23 mouse cellular contexts compared by ENCODE assay signal in genomic region chr6:8227035-8227434, GRCm38 (mm10). TPM values are rescaled to one million over a fixed set of nuclear protein-coding genes. Genes with fewer than 3 reads are reported as not detected.
"Had no signal": no experiment of that assay in that cellular context is flagged by ENCODE, and none has a peak within 500 bp of the region (broad histone marks: within the 10 kb centered on the region; RNA-seq: fewer than 3 reads in every experiment).

No protein-coding gene starts in this region.

- H3K27me3 ChIP-seq: liver, embryonic 13.5 days; midbrain, embryonic 15.5 days; neural tube, embryonic 12.5 days; neural tube, embryonic 15.5 days had no signal

- H3K4me3 ChIP-seq: left cerebral cortex, adult 2 months; liver, embryonic 13.5 days; midbrain, embryonic 15.5 days; neural tube, embryonic 12.5 days; neural tube, embryonic 15.5 days had no signal

- H3K9ac ChIP-seq: liver, embryonic 13.5 days; midbrain, embryonic 15.5 days; neural tube, embryonic 12.5 days; neural tube, embryonic 15.5 days had no signal

- H3K4me2 ChIP-seq: liver, embryonic 13.5 days; midbrain, embryonic 11.5 days; midbrain, embryonic 15.5 days; neural tube, embryonic 12.5 days; neural tube, embryonic 15.5 days had no signal

- H3K9me3 ChIP-seq: liver, embryonic 13.5 days; midbrain, embryonic 15.5 days; neural tube, embryonic 12.5 days; neural tube, embryonic 15.5 days had no signal

- DNase-seq: kidney, adult 18-20 months; kidney, adult 9 months; kidney, postnatal 14 days; kidney, postnatal 4 days; liver, embryonic 13.5 days; lung, adult 2 months; lung, postnatal 14 days; lung, postnatal 4 days; right cerebral cortex, adult 18-20 months; right cerebral cortex, postnatal 14 days; right cerebral cortex, postnatal 4 days; thymus, postnatal 25 days had no signal

- H3K4me1 ChIP-seq: liver, embryonic 13.5 days; midbrain, embryonic 15.5 days; neural tube, embryonic 12.5 days; neural tube, embryonic 15.5 days had no signal

- ATAC-seq: intestine, embryonic 16.5 days; midbrain, embryonic 15.5 days had no signal

- H3K27ac ChIP-seq: left cerebral cortex, adult 2 months; liver, embryonic 13.5 days; midbrain, embryonic 15.5 days; neural tube, embryonic 12.5 days; neural tube, embryonic 15.5 days; stomach, postnatal 0 days had no signal

RNA-seq across cellular contexts. Expression of gene Col28a1, which starts 34.6 kb away (rescaled TPM):
- total RNA-seq: megakaryocyte progenitor cell, adult 5-6 weeks; megakaryocyte-erythroid progenitor cell, adult 5-6 weeks had no signal
- polyA plus RNA-seq: liver, adult 2 months; midbrain, embryonic 11.5 days; thymus, postnatal 0 days had no signal
